Mouse (Mus musculus) stomach, embryonic 16.5 days (tissue): ENCODE data around the gene Cdipt. TPM values are rescaled to one million over a fixed set of nuclear protein-coding genes. Genes with fewer than 3 reads are reported as not detected.

Experiments used
- ATAC-seq: fragments of 200-750 bp; cut with Nextera tagmentation; 2 replicates; pipeline ENCODE4 v1.8.0; 2017; ENCODE audit warnings: moderate number of reproducible peaks, moderate TSS enrichment; ENCODE audit not compliant: insufficient read depth, low FRiP score
- H3K27ac ChIP-seq: fragments of 300-500 bp; sonication (generic); 2 replicates; pipeline ENCODE4 v1.5.1; 2014; ENCODE audit warnings: low read length
- H3K27me3 ChIP-seq: fragments of 300-500 bp; sonication (generic); 2 replicates; pipeline ENCODE4 v1.6.1; 2014; ENCODE audit warnings: low read length, control low read depth, mixed read lengths; ENCODE audit not compliant: control insufficient read depth, insufficient read depth
- H3K36me3 ChIP-seq: fragments of 300-500 bp; sonication (generic); 2 replicates; pipeline ENCODE4 v1.6.1; 2014; ENCODE audit warnings: low read length; ENCODE audit not compliant: control insufficient read depth, insufficient read depth
- H3K4me1 ChIP-seq: fragments of 300-500 bp; sonication (generic); 2 replicates; pipeline ENCODE4 v1.6.1; 2014; ENCODE audit warnings: low read length, control low read depth, mixed read lengths; ENCODE audit not compliant: control insufficient read depth, insufficient read depth
- H3K4me2 ChIP-seq: fragments of 300-500 bp; sonication (generic); 2 replicates; pipeline ENCODE4 v1.6.1; 2014; ENCODE audit warnings: low read depth, low read length, mixed read lengths
- H3K4me3 ChIP-seq: fragments of 300-500 bp; sonication (generic); replicated peaks from 2 replicates; pipeline ENCODE4 v1.5.1; 2014; ENCODE audit warnings: mild to moderate bottlenecking, low read length
- H3K9ac ChIP-seq: fragments of 300-500 bp; sonication (generic); 2 replicates; pipeline ENCODE4 v1.6.1; 2014; ENCODE audit warnings: low read length
- H3K9me3 ChIP-seq: fragments of 300-500 bp; sonication (generic); replicated peaks from 2 replicates; pipeline ENCODE4 v1.6.1; 2016; ENCODE audit warnings: low read length, control low read depth; ENCODE audit not compliant: control insufficient read depth
- WGBS: fragments of 180-500 bp; shearing (Covaris S2); extraction: QIAGEN DNeasy Blood & Tissue Kit; methylation state at CpG from one replicate; pipeline ENCODE4 v1.1.7; 2014; 5-methylcytosine and 5-hydroxymethylcytosine counted together
- polyA plus RNA-seq: library from polyadenylated mRNA; unstranded; fragments of >200 nt; fragmentation: Nextera tagmentation; extraction: Ambion mirVana; gene quantifications from 2 replicates; pipeline ENCODE4 v1.2.1, GENCODE M21; 2015

The Cdipt gene
- polyA plus RNA-seq, 1 experiment from 2014 or later = 110 TPM

GRCm38 (mm10) chr7:126949403-126949792, 26.3 kb upstream of the Cdipt start, which contains the start of gene Asphd1:
Gene Asphd1 (minus strand): TSS chr7:126949582.
- no peak within 1 kb of the TSS for H3K27ac ChIP-seq
- H3K36me3 ChIP-seq = no peaks in the 10 kb centered on the region
- peak within 1 kb of the TSS; percentile 48; the same call in 1 of the 2 replicates for H3K9ac ChIP-seq
- peak within 1 kb of the TSS; percentile 100 for H3K4me2 ChIP-seq
- 0% methylated on average over 21 of the region's 21 CpGs for WGBS
- H3K27me3 ChIP-seq = peaks cover 19% of the 10 kb centered on the region
- peak within 1 kb of the TSS; percentile 55 for H3K4me3 ChIP-seq
- H3K9me3 ChIP-seq = no peaks in the 10 kb centered on the region
- H3K4me1 ChIP-seq = peaks cover 7% of the 10 kb centered on the region; the same call in 1 of the 2 replicates
- no peak; the same call in 1 of the 2 replicates for ATAC-seq

GRCm38 (mm10) chr7:126949793-126950646, 25.7 kb upstream of the Cdipt start, which contains the start of gene Sez6l2:
Gene Sez6l2 (plus strand): TSS chr7:126950563.
- Histone ChIP-seq H3K36me3 (no peaks in the 10 kb centered on the region), H3K9ac (peak within 1 kb of the TSS; percentile 48; the same call in 1 of the 2 replicates), H3K4me1 (peaks cover 7% of the 10 kb centered on the region; the same call in 1 of the 2 replicates), H3K4me3 (peak within 1 kb of the TSS; percentile 55), H3K27me3 (peaks cover 19% of the 10 kb centered on the region), H3K4me2 (peak within 1 kb of the TSS; percentile 100), H3K9me3 (no peaks in the 10 kb centered on the region), H3K27ac (no peak within 1 kb of the TSS)
- under 1% methylated on average over 42 of the region's 42 CpGs for WGBS
- ATAC-seq = peak; percentile 86

DNA sequence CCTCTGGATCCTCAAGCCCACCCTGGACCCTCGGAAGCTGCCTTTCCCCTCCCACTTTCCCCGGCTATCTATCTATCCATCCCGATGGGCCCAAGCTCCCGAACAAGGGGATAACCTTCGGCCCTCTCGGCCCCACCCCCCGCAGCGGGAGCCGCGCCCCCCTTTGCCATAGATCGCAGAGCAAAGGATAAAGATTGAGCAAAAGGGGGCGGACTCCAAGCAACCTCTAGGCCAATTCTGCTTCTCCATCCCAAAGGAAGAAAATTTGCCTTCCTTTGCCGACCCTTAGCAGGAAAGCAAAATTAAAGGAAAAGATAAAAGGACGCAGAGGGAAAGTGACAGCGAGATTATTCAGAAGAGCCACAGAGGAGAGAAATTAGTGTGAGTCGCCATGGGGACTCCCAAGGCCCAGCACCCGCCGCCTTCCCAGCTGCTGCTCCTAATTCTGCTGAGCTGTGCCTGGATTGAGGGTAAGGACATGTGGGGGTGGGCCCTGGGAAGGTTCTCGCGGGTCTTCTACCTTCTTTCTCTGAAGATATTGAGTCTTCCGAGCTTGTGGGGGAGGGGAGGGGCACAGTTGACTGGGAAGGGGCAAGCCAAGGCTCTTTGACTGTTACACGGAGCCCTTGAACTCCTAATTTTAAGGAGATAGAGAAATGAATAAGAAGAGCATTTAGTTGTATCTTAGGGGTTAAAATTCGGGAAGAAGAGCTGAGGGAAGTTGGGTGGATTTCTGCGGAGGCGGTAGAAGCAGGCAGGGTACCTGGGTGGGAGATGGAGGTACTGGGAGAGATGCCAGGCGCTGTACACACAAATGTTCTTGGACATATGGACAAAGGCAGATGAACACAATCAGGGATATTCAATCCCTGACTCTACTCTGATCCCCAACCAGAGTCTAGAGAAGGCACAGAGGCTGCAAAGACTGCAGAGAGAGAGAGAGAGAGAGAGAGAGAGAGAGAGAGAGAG, 24.8 kb upstream of the Cdipt start:
- Histone ChIP-seq H3K9ac (no peak overlapping the region), H3K4me2 (0 out of 2 replicates have a peak overlapping the region, but pooled peaks have one; percentile 1), H3K4me1 (peaks cover 7% of the 10 kb centered on the region; the same call in 1 of the 2 replicates), H3K27me3 (peaks cover 19% of the 10 kb centered on the region), H3K27ac (no peak overlapping the region), H3K4me3 (peak overlapping the region; percentile 55), H3K9me3 (no peaks in the 10 kb centered on the region), H3K36me3 (no peaks in the 10 kb centered on the region)
- ATAC-seq = no peak
- WGBS = 6% methylated on average over 26 of the region's 26 CpGs

DNA sequence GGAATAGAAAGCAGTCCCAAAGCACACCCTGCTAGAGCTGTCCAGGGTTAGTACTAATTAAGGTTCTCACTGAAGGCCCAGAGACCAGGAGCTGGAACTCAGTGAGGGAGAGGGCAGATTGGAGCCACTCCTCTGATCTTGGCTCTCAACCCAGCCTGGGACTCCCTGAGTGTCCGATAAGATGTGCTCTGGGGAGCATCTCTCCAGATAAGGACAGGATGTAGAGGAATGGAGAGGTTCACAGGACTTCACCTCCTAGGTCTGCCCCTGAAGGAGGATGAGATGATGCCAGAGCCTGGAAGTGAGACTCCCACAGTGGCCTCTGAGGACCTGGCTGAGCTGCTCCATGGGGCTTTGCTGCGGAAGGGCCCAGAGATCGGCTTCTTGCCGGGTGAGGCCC, 24.0 kb upstream of the Cdipt start:
- peaks cover 7% of the 10 kb centered on the region; the same call in 1 of the 2 replicates for H3K4me1 ChIP-seq
- no peak overlapping the region for H3K4me3 ChIP-seq
- WGBS = 27% methylated on average over 4 of the region's 4 CpGs
- ATAC-seq = no peak
- peaks cover 19% of the 10 kb centered on the region for H3K27me3 ChIP-seq
- H3K9me3 ChIP-seq = no peaks in the 10 kb centered on the region
- no peak overlapping the region for H3K9ac ChIP-seq
- no peak overlapping the region for H3K4me2 ChIP-seq
- H3K27ac ChIP-seq = no peak overlapping the region
- no peaks in the 10 kb centered on the region for H3K36me3 ChIP-seq

DNA sequence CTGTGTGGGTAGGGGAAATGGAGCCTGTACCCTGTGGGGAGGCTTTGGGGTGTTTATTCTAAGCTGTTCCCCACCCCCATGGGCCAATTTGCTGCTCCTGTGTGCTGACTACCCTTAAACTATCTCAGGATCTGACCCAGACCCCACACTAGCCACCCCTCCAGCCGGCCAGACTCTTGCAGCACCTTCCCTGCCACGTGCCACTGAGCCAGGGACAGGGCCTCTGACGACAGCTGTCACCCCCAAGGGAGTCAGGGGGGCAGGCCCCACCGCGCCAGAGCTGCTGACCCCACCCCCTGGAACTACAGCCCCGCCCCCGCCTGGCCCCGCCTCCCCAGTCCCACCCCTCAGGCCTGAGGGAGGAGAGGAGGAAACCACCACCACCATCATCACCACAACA, 23.1 kb upstream of the Cdipt start:
- Histone ChIP-seq H3K36me3 (no peaks in the 10 kb centered on the region), H3K27me3 (peaks cover 19% of the 10 kb centered on the region), H3K9ac (no peak overlapping the region), H3K4me1 (peaks cover 7% of the 10 kb centered on the region; the same call in 1 of the 2 replicates), H3K4me2 (no peak overlapping the region), H3K4me3 (no peak overlapping the region), H3K27ac (no peak overlapping the region), H3K9me3 (no peaks in the 10 kb centered on the region)
- ATAC-seq = no peak
- under 1% methylated on average over 8 of the region's 8 CpGs for WGBS

DNA sequence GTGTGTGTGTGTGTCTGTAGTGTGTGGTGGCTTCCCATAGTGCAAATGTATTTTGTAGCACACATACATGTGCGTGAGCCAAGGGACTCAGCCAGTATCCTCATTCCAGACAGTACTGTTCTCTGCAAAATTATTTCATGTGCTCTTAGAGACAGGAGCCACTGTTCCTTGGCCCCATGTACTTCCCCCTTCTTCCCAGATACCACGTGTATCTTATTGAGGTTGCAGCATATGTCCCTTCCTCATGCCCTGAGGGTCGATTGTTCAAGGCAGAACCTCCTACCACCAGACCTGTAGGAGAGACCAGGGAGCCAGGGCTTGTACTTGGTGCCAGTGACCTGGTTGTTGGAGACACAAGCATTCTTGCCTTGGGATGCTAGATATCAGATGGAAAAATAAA, 20.6 kb upstream of the Cdipt start:
- no peak overlapping the region for H3K9ac ChIP-seq
- no peak overlapping the region for H3K4me3 ChIP-seq
- no peak overlapping the region for H3K27ac ChIP-seq
- no peak for ATAC-seq
- no peaks in the 10 kb centered on the region for H3K9me3 ChIP-seq
- H3K4me1 ChIP-seq = peaks cover 5% of the 10 kb centered on the region; the same call in 1 of the 2 replicates
- 59% methylated on average over 3 of the region's 3 CpGs for WGBS
- H3K36me3 ChIP-seq = no peaks in the 10 kb centered on the region
- no peak overlapping the region for H3K4me2 ChIP-seq
- H3K27me3 ChIP-seq = peaks cover 16% of the 10 kb centered on the region

DNA sequence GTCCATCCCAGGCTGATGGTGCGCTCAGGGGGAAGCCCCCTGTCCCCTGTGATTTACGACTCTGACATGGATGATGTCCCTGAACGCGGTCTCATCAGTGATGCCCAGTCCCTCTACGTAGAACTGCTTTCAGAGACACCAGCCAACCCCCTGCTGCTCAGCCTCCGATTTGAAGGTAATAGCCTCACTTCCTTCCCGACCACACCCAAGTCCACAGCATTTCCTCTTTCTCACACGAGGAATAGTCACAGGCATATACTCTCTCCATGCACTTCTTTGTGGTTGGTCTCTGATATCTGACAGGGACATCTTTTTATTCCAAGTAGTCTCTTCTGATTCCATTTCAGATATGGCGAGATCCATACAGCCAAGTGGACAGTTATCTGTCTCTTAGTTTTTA, 15.9 kb upstream of the Cdipt start:
- Histone ChIP-seq H3K36me3 (no peaks in the 10 kb centered on the region), H3K4me3 (no peak overlapping the region), H3K9me3 (no peaks in the 10 kb centered on the region), H3K27me3 (no peaks in the 10 kb centered on the region), H3K9ac (no peak overlapping the region), H3K4me1 (no peaks in the 10 kb centered on the region), H3K27ac (no peak overlapping the region), H3K4me2 (no peak overlapping the region)
- no peak for ATAC-seq
- 61% methylated on average over 9 of the region's 9 CpGs for WGBS

GRCm38 (mm10) chr7:126961095-126961494, 14.6 kb upstream of the Cdipt start:
- Histone ChIP-seq H3K27me3 (no peaks in the 10 kb centered on the region), H3K4me1 (no peaks in the 10 kb centered on the region), H3K4me2 (no peak overlapping the region), H3K27ac (no peak overlapping the region), H3K4me3 (no peak overlapping the region), H3K9ac (no peak overlapping the region), H3K36me3 (no peaks in the 10 kb centered on the region), H3K9me3 (no peaks in the 10 kb centered on the region)
- no peak for ATAC-seq
- WGBS = 85% methylated on average over 5 of the region's 5 CpGs
